30 mouse cellular contexts compared by ENCODE assay signal in the genomic region with DNA sequence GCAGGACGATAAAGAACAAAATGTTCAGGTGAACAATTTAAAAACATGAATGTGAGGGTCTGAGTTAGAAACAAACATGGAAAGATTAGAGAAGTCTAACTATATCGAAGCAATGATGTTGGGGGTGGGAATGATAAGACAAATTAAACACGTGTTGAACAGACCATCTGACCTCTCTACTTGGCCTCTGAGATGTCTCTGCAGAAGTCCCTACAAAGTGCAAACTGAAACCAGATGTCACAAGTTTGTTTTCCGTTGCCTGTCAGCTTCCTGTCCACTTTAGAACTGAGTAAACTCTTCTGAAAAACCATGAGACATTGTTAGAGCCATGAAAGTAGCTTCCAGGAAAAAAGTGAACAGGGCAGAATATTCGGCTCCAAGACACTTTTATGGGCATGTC.
DNase-seq lines count a peak whose midpoint lies in the region; ATAC-seq and TF ChIP-seq lines count a peak whose summit lies in the region.
"Had no signal": no experiment of that assay in that cellular context is flagged by ENCODE, and none has a peak within 500 bp of the region (broad histone marks: within the 10 kb centered on the region; RNA-seq: fewer than 3 reads in every experiment).

No protein-coding gene starts in this region.

- ATAC-seq in embryonic facial prominence, embryonic 11.5 days (replicated peaks; ENCODE audit: insufficient number of reproducible peaks, low FRiP score, low TSS enrichment, low read depth), result no peak
- no peak for ATAC-seq in hindbrain, embryonic 12.5 days (ENCODE audit: low FRiP score)
- ATAC-seq: forebrain, embryonic 13.5 days; inflammation-experienced regulatory T-cells, adult 6 months; midbrain, embryonic 15.5 days had no signal

- in situ Hi-C loops in CH12.LX (cut with MboI; ENCODE audit: low pct_ligation_motif_present, low pct_unique_long_range_greater_than_20kb, low sequenced_read_pairs), result no loop called here

- WGBS in embryonic facial prominence, embryonic 11.5 days, result 31% methylated on average over 5 of the region's 5 CpGs
- 38% methylated on average over 5 of the region's 5 CpGs for WGBS in embryonic facial prominence, embryonic 10.5 days
- WGBS in hindbrain, embryonic 12.5 days, result 60% methylated on average over 5 of the region's 5 CpGs

- no peak for TF ChIP-seq RAD21 in CH12.LX (IDR thresholded peaks at IDR 0.05; ENCODE audit: low read depth, low read length)

- no peak for TF ChIP-seq CTCF in CH12.LX (conservative IDR thresholded peaks at IDR 0.05 in 1 of 2, IDR thresholded peaks at IDR 0.05 in 1 of 2; ENCODE audit: low read depth in 2 of 2, low read length in 2 of 2)

- H3K4me1 ChIP-seq in embryonic facial prominence, embryonic 11.5 days (ENCODE audit: control insufficient read depth, insufficient read depth, low read length), result no peaks in the 10 kb centered on the region
- H3K4me1 ChIP-seq in embryonic facial prominence, embryonic 10.5 days, result peaks cover 9% of the 10 kb centered on the region
- peaks cover 7 to 14% of the 10 kb centered on the region in 2 experiments; a peak in 2 of 4 replicates for H3K4me1 ChIP-seq in CH12.LX (ENCODE audit: control insufficient read depth in 1 of 2, insufficient read depth in 2 of 2)
- peaks cover 85% of the 10 kb centered on the region for H3K4me1 ChIP-seq in megakaryocyte, embryonic 14.5 days
- H3K4me1 ChIP-seq in hindbrain, embryonic 12.5 days, result no peaks in the 10 kb centered on the region
- H3K4me1 ChIP-seq: forebrain, embryonic 13.5 days; heart, embryonic 12.5 days; hindbrain, embryonic 15.5 days; limb, embryonic 15.5 days; lung, embryonic 15.5 days; midbrain, embryonic 15.5 days had no signal

- H3K27me3 ChIP-seq in embryonic facial prominence, embryonic 11.5 days (ENCODE audit: control insufficient read depth, insufficient read depth, low read length), result no peaks in the 10 kb centered on the region
- H3K27me3 ChIP-seq in embryonic facial prominence, embryonic 10.5 days (replicated peaks; ENCODE audit: low read depth, poor library complexity, severe bottlenecking), result no peaks in the 10 kb centered on the region
- no peaks in the 10 kb centered on the region for H3K27me3 ChIP-seq in CH12.LX (replicated peaks)
- no peaks in the 10 kb centered on the region for H3K27me3 ChIP-seq in megakaryocyte, embryonic 14.5 days (replicated peaks)
- no peaks in the 10 kb centered on the region for H3K27me3 ChIP-seq in hindbrain, embryonic 12.5 days
- H3K27me3 ChIP-seq: forebrain, embryonic 13.5 days; heart, embryonic 12.5 days; hindbrain, embryonic 15.5 days; limb, embryonic 15.5 days; liver, embryonic 13.5 days; lung, embryonic 15.5 days; midbrain, embryonic 15.5 days had no signal

- no peaks in the 10 kb centered on the region for H3K9me3 ChIP-seq in embryonic facial prominence, embryonic 11.5 days (replicated peaks; ENCODE audit: control insufficient read depth, low read length)
- H3K9me3 ChIP-seq in embryonic facial prominence, embryonic 10.5 days, result no peaks in the 10 kb centered on the region
- H3K9me3 ChIP-seq in CH12.LX (replicated peaks; ENCODE audit: low read length), result no peaks in the 10 kb centered on the region
- H3K9me3 ChIP-seq in megakaryocyte, embryonic 14.5 days, result no peaks in the 10 kb centered on the region
- no peaks in the 10 kb centered on the region for H3K9me3 ChIP-seq in hindbrain, embryonic 12.5 days (replicated peaks)
- H3K9me3 ChIP-seq: forebrain, embryonic 13.5 days; heart, embryonic 12.5 days; hindbrain, embryonic 15.5 days; limb, embryonic 10.5 days; limb, embryonic 15.5 days; liver, embryonic 13.5 days; lung, embryonic 15.5 days; midbrain, embryonic 15.5 days had no signal

- peak; percentile 45 for DNase-seq in embryonic facial prominence, embryonic 11.5 days (ENCODE audit: low spot score)
- DNase-seq in embryonic facial prominence, embryonic 10.5 days (ENCODE audit: low spot score), result no peak
- DNase-seq in CH12.LX (ENCODE audit: extremely low read depth), result peak; percentile 39
- peak; percentile 28 for DNase-seq in embryo, embryonic 9.5 days (ENCODE audit: extremely low spot score)
- no peak for DNase-seq in cerebellum, adult 18-20 months
- DNase-seq in layer of hippocampus, adult 11-12 months (ENCODE audit: low spot score), result no peak
- DNase-seq: adrenal gland, postnatal 25 days; cerebellum, adult 2 months; cerebellum, postnatal 14 days; gastrocnemius, postnatal 10 days; heart, adult 18-20 months; kidney, adult 2 months; kidney, postnatal 4 days; layer of hippocampus, postnatal 36 days; liver, embryonic 13.5 days; right cerebral cortex, adult 18-20 months; right cerebral cortex, postnatal 4 days; thymus, adult 18-20 months; thymus, postnatal 36 days had no signal

- TF ChIP-seq POLR2A in CH12.LX (IDR thresholded peaks at IDR 0.05; ENCODE audit: low read depth, low read length), result peak; percentile 24; the same call in 1 of the 2 replicates

- peak; percentile 82 for TF ChIP-seq EP300 in CH12.LX (IDR thresholded peaks at IDR 0.05; ENCODE audit: low read length)

- H3K9ac ChIP-seq in embryonic facial prominence, embryonic 11.5 days (replicated peaks; ENCODE audit: low read length), result no peak overlapping the region
- H3K9ac ChIP-seq in CH12.LX (ENCODE audit: insufficient read depth, low read depth), result 0 out of 2 replicates have a peak overlapping the region, but pooled peaks have one; percentile 40
- no peak overlapping the region for H3K9ac ChIP-seq in hindbrain, embryonic 12.5 days
- H3K9ac ChIP-seq: forebrain, embryonic 13.5 days; heart, embryonic 12.5 days; hindbrain, embryonic 15.5 days; limb, embryonic 15.5 days; liver, embryonic 13.5 days; lung, embryonic 15.5 days; midbrain, embryonic 15.5 days had no signal

- dilution Hi-C loops in CH12.LX (cut with MboI; ENCODE audit: extremely low pct_ligation_motif_present, extremely low pct_unique_long_range_greater_than_20kb, low sequenced_read_pairs), result no loop called here

- no peak overlapping the region for H3K27ac ChIP-seq in embryonic facial prominence, embryonic 11.5 days (replicated peaks; ENCODE audit: low read depth, low read length)
- H3K27ac ChIP-seq in embryonic facial prominence, embryonic 10.5 days (replicated peaks), result no peak overlapping the region
- no peak overlapping the region; the same call in 1 of the 2 replicates for H3K27ac ChIP-seq in CH12.LX (ENCODE audit: insufficient read depth, low read depth)
- H3K27ac ChIP-seq in hindbrain, embryonic 12.5 days, result no peak overlapping the region
- H3K27ac ChIP-seq: forebrain, embryonic 13.5 days; hindbrain, embryonic 15.5 days; limb, embryonic 10.5 days; limb, embryonic 15.5 days; liver, embryonic 13.5 days; lung, embryonic 15.5 days; midbrain, embryonic 15.5 days; stomach, postnatal 0 days had no signal

- H3K36me3 ChIP-seq in embryonic facial prominence, embryonic 11.5 days (replicated peaks; ENCODE audit: control insufficient read depth, insufficient read depth, low read depth, low read length), result no peaks in the 10 kb centered on the region
- no peaks in the 10 kb centered on the region for H3K36me3 ChIP-seq in embryonic facial prominence, embryonic 10.5 days (replicated peaks)
- H3K36me3 ChIP-seq in CH12.LX (replicated peaks in 1 of 2; ENCODE audit: control insufficient read depth in 1 of 2, insufficient read depth in 1 of 2, low read length in 1 of 2), result no peaks in the 10 kb centered on the region
- no peaks in the 10 kb centered on the region for H3K36me3 ChIP-seq in megakaryocyte, embryonic 14.5 days (replicated peaks; ENCODE audit: low read length)
- H3K36me3 ChIP-seq in hindbrain, embryonic 12.5 days, result no peaks in the 10 kb centered on the region
- H3K36me3 ChIP-seq: heart, embryonic 12.5 days; hindbrain, embryonic 15.5 days; limb, embryonic 10.5 days; limb, embryonic 15.5 days; liver, embryonic 13.5 days; lung, embryonic 15.5 days; midbrain, embryonic 15.5 days had no signal

- no peak overlapping the region for H3K4me2 ChIP-seq in embryonic facial prominence, embryonic 11.5 days (ENCODE audit: low read depth, low read length)
- peak overlapping the region; percentile 51 for H3K4me2 ChIP-seq in CH12.LX (ENCODE audit: insufficient read depth, low read depth, poor library complexity, severe bottlenecking)
- H3K4me2 ChIP-seq in hindbrain, embryonic 12.5 days (replicated peaks), result no peak overlapping the region
- H3K4me2 ChIP-seq: forebrain, embryonic 13.5 days; heart, embryonic 12.5 days; hindbrain, embryonic 15.5 days; limb, embryonic 15.5 days; liver, embryonic 13.5 days; lung, embryonic 15.5 days; midbrain, embryonic 15.5 days had no signal

- H3K4me3 ChIP-seq in embryonic facial prominence, embryonic 11.5 days (ENCODE audit: low read depth, low read length), result no peak overlapping the region
- no peak overlapping the region for H3K4me3 ChIP-seq in embryonic facial prominence, embryonic 10.5 days
- no peak overlapping the region for H3K4me3 ChIP-seq in CH12.LX (replicated peaks in 1 of 3; ENCODE audit: low read depth in 2 of 3, low read length in 2 of 3, poor library complexity in 1 of 3)
- H3K4me3 ChIP-seq in megakaryocyte, embryonic 14.5 days (replicated peaks), result peak overlapping the region; percentile 48
- no peak overlapping the region for H3K4me3 ChIP-seq in hindbrain, embryonic 12.5 days
- H3K4me3 ChIP-seq: forebrain, embryonic 13.5 days; heart, embryonic 12.5 days; hindbrain, embryonic 15.5 days; limb, embryonic 10.5 days; limb, embryonic 15.5 days; liver, embryonic 13.5 days; lung, embryonic 15.5 days; midbrain, embryonic 15.5 days had no signal

- H3K79me2 ChIP-seq in CH12.LX (replicated peaks; ENCODE audit: control insufficient read depth, extremely low read depth, insufficient read depth, poor library complexity, severe bottlenecking), result no peaks in the 10 kb centered on the region

TF ChIP-seq in CH12.LX, 34 proteins besides CTCF, POLR2A, EP300 and RAD21 (continues in another document):
- TF ChIP-seq MYC (IDR thresholded peaks at IDR 0.05; ENCODE audit: low read depth, low read length) (peak; percentile 76; the same call in 1 of the 2 replicates), ETS1 (conservative IDR thresholded peaks at IDR 0.05; ENCODE audit: low read depth, low read length) (peak; percentile 59; the same call in 1 of the 2 replicates), SMC3 (IDR thresholded peaks at IDR 0.05; ENCODE audit: low read depth, low read length) (0 out of 2 replicates have a peak, but pooled peaks have one; percentile 3), RCOR1 (conservative IDR thresholded peaks at IDR 0.05; ENCODE audit: low read depth, low read length) (peak; percentile 70; the same call in 1 of the 2 replicates), ZC3H11A (IDR thresholded peaks at IDR 0.05; ENCODE audit: low read depth, low read length) (no peak), MXI1 (IDR thresholded peaks at IDR 0.05; ENCODE audit: low read depth, low read length) (peak; percentile 63; the same call in 1 of the 2 replicates), ZNF384 (IDR thresholded peaks at IDR 0.05; ENCODE audit: low read depth, low read length) (no peak), UBTF (IDR thresholded peaks at IDR 0.05; ENCODE audit: low read depth, low read length) (no peak), TCF12 (IDR thresholded peaks at IDR 0.05; ENCODE audit: low read depth, low read length) (0 out of 2 replicates have a peak, but pooled peaks have one; percentile 55), MAX (IDR thresholded peaks at IDR 0.05; ENCODE audit: low read length) (peak; percentile 86), PAX5 (IDR thresholded peaks at IDR 0.05; ENCODE audit: low read length) (no peak)

Comparison
In these comparisons a context has a peak if more than half of its experiments do, and no peak if none do; other contexts are left out.
1. DNase-seq: peak in embryonic facial prominence, embryonic 11.5 days (single experiment), CH12.LX (single experiment) and embryo, embryonic 9.5 days (single experiment); none in embryonic facial prominence, embryonic 10.5 days (single experiment), cerebellum, adult 18-20 months (0 of 2) and layer of hippocampus, adult 11-12 months (single experiment).